Mouse (Mus musculus) left cerebral cortex, postnatal 25 days (tissue): ENCODE results near the gene Kif11. TPM values are rescaled to one million over a fixed set of nuclear protein-coding genes. Genes with fewer than 3 reads are reported as not detected.

ENCODE experiments used
- DNase-seq, 2 experiments: peaks; one replicate each; pipeline ENCODE4 v3.0.0; 2022; ENCODE audit warnings: low spot score in 2 of 2, mixed read lengths in 1 of 2
- intact Hi-C: fragments of 180-260 bp; cut with DNase I; formaldehyde crosslinking; loops from one replicate; pipeline ENCODE4 v1.15.1; 2025
- total RNA-seq, 2 experiments: library from RNA; stranded (reverse); gene quantifications; 2 replicates each; pipeline ENCODE4 v1.2.3; 2021

The Kif11 gene
- total RNA-seq, 2 experiments from 2014 or later, result 1.2 TPM

- intact Hi-C loops, result no loop called here
- peak in 1 of 2 experiments; percentile 4 for DNase-seq
Measured at GRCm38 (mm10) chr19:37374941-37375754, 1.1 kb upstream of the Kif11 start.

DNA sequence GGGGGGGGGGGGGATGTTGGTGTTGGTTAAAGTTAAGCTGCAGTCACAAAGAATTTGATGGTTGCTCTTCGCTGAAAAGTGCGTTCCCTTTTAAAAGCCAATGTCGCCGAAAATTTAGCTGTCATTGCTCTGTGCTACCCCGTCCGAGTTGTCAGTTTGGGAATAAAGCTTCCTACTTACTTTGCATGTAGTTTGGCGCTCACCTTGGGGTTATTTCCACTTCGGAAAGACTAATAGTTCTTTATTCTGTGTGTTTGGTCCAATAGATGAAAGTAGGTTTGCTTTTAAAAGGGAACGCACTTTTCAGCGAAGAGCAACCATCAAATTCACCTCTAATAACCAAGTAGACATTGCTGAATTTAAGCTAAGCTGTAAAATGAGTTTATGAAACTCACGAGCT, 638 bp downstream of the Kif11 start:
- intact Hi-C loops, result loop anchor here (2.0 kb wide), 2 partner anchors 66 to 458 kb away; partner anchors contain the start of gene Fgfbp3
- DNase-seq, result no peak

DNA sequence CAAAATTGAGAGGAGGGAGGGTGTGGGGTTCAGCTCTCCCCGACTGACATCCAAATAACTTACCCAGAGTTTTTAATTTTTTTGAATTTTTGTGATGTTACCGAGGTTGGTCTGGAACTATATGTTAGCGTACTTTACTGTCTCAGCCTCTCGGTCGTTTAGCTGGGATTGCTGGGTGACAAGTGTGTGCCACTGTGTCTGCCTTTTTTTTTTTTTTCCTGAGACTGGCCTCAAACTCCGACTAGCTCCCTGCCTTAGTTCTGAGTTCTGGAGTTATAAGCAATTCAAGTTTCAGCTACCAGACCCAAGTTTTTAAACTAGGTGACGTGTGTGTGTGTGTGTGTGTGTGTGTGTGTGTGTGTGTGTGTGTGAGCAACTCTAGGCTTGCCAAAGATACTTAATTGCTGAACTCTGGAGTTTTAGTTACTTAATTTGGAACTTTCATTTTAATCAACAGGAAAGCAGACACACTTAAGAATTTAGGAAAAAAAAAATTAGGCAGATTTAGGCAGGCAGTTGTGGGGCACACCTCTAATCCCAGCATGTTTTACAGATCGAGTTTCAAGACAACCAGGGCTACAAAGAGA, 1.3 kb downstream of the Kif11 start:
- DNase-seq, result no peak
- intact Hi-C loops, result loop anchor here (2.0 kb wide), 2 partner anchors 67 to 459 kb away; partner anchors contain the start of gene Fgfbp3

DNA sequence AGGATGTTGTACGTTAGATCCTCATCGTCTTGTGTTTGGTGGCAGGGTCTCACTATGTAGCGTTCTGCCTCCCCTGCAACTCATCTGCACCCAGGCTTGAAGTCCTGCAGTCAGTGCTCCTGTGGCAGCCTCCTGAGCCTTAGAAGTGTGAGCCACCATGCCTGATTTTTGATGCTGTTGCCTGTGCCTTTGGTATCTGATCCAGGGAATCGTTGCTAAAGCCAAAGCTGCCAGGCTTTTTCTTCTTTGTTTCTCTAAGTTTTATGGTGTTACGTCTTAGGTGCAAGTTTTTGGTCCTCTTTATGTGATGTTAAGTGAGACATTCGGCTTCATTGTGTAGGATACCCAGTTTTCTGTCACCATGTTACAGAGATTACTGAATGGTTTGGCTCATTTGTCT, 2.6 kb downstream of the Kif11 start:
- DNase-seq, result no peak
- intact Hi-C loops, result loop anchor here (1.0 kb wide), 1 partner anchor 467 kb away; no protein-coding TSS in a partner anchor

GRCm38 (mm10) chr19:37386126-37386525, 9.9 kb downstream of the Kif11 start:
- intact Hi-C loops, result no loop called here
- no peak for DNase-seq

GRCm38 (mm10) chr19:37391869-37392268, 15.7 kb downstream of the Kif11 start:
- DNase-seq, result no peak
- intact Hi-C loops, result no loop called here

DNA sequence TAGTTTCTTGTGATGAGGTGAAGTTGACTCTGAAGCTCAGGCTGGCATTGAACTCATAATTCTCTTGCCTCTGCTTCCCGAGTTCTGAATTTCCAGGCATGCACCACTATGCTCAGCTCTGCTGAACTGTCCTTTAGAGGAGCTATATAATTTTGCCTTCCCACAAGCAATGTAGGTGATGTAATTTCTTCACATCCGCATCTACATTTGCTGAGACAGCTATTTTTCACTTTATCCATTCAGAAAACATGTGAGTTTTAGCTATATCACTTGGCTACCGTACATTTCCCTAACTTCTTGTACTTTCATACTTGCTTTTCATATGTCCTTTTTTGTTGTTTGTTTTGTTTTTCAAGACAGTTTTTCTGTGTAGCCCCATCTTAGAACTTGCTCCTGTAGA, 20.1 kb downstream of the Kif11 start:
- intact Hi-C loops, result no loop called here
- no peak for DNase-seq

- intact Hi-C loops, result no loop called here
- DNase-seq, result no peak
Measured at GRCm38 (mm10) chr19:37400936-37401335, 24.7 kb downstream of the Kif11 start.

- intact Hi-C loops, result loop anchor here (2.0 kb wide), 1 partner anchor 91 kb away; no protein-coding TSS in a partner anchor
- DNase-seq, result peak; percentile 53 to 54
Measured at GRCm38 (mm10) chr19:37418294-37418693, 42.1 kb downstream of the Kif11 start.

DNA sequence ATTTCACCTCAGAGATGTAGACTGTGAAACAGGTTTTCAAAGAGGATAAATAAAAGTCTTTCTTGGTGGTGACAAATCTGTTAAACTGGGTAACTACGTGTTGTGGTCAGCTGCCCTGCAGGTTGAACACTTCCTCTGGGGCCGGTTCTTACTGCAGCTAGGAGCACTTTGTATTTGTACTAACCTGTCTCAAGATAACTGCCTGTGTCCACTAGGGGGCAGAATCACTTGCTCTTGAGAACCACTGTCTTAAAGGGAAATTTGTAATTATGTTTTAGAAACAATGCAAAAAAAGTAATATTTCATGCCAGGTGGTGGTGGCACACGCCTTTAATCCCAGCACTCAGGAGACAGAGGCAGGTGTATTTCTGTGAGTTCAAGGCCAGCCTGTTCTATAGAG, 43.4 kb downstream of the Kif11 start:
- intact Hi-C loops, result loop anchor here (2.0 kb wide), 1 partner anchor 89 kb away; no protein-coding TSS in a partner anchor
- peak; percentile 42 to 66 for DNase-seq

- DNase-seq, result no peak
- intact Hi-C loops, result no loop called here
Measured at GRCm38 (mm10) chr19:37428589-37428988, 52.4 kb downstream of the Kif11 start.

GRCm38 (mm10) chr19:37431139-37431756, 55.0 kb downstream of the Kif11 start:
- intact Hi-C loops, result no loop called here
- no peak for DNase-seq

DNA sequence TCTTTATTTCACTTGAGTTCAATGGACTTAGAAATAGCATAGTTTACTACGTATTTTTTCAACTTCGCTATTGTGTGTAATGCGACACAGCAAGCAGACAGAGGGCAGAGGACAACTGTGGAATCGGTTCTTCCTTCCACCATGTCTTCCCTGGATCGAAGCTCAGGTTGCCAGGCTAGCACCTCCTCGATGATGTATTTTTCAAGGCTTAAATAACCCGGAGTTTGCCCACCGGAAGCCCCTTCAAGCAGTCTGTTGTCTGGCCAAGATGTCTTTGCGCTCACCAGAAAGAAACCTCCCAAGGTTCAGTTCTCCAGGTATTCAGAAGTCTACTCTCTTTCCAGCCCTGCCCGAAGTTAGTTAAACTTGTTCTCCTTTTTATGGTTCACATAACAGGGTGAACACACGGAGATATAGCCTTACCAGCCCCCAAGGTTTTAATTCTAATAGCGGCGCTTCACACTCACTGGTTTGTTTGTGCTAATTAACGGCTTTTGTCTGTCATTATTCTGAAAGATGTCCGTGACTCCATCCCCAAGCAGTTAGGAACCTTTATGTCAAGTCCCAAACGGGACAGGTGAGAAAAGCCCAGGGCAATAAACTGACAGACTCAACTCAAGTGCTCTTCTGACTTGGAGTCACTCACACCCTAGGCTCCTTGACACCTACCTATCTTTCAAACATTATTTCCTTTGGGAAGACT, 56.8 kb downstream of the Kif11 start:
- DNase-seq, result no peak
- intact Hi-C loops, result no loop called here

- DNase-seq, result peak in 1 of 2 experiments; percentile 1
- intact Hi-C loops, result no loop called here
Measured at GRCm38 (mm10) chr19:37433895-37434262, 57.7 kb downstream of the Kif11 start.

DNA sequence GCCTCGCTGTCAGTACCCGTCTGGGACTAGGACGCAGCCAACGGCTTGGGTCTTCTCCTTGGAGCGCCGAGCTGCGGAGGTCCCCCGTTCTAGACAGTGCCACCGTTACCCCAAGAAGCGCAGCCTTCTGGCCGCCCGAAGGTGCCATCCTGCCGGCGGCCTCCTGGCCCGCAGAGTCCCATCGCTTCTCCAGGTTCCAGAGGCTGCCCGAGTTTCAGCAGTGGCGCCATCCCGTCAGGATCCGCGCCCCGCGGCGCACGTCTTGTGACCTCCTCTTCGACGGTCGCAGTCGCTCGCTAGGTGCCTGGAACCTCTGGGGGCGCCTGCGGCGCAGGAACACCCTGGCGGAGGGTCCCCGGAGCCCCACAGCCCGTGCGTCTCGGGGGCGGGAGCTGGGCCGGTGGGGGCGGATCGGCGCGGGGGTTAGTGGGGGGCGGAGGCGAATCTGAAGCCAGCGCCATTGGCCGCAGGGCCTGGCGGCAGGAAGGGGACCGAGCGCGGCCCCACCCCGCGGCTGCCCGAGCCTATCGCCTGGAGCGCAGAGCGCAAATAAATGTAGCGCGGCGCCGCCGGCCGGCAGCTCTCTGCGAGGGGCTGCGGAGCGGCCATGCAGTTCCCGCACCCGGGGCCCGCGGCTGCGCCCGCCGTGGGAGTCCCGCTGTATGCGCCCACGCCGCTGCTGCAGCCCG, 58.2 kb downstream of the Kif11 start, which contains the start of gene Hhex:
TSS of gene Hhex (plus strand) at position 548 of the 689 bp plus-strand sequence.
- intact Hi-C loops, result no loop called here
- DNase-seq, result peak; percentile 24 to 32

DNA sequence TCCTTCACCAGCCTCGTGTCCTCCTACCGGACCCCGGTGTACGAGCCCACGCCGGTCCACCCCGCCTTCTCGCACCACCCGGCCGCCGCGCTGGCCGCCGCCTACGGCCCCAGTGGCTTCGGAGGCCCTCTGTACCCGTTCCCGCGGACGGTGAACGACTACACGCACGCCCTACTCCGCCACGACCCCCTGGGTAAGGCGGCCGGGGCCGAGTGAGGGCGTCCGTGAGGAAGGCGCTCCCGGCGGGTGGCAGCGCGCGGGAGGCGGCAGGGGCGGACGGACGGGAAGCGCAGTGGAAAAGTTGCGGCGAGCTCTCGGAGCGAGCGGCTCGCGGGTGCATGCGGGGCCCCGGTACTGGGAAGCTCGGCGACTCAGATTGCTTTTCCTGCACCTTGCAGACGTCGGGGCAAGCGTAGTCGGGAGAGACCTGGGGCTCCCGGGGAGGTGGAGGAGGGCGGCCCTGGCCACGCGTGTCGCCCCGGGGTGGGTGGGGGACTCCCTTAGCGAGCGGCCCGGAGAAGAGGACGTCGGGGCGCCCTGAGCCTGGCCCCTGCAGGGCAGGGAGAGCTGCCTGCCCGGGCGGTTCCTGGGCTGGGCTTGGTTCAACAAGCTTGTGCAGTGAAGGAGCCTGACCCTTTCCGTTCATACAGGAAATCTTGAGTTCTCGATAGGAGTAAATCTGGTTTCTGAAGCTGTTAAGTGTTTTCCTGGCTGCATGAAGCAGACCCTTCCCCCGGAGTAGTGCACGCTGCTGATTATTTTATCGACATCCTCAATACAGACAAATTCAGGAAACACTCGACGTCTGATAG, 59.0 kb downstream of the Kif11 start:
- peak; percentile 4 to 11 for DNase-seq
- intact Hi-C loops, result loop anchor here (5.0 kb wide), 1 partner anchor 72 kb away; no protein-coding TSS in a partner anchor

GRCm38 (mm10) chr19:37435853-37436174, 59.6 kb downstream of the Kif11 start:
- intact Hi-C loops, result loop anchor here (5.0 kb wide), 1 partner anchor 71 kb away; no protein-coding TSS in a partner anchor
- peak in 1 of 2 experiments; percentile 3 for DNase-seq

DNA sequence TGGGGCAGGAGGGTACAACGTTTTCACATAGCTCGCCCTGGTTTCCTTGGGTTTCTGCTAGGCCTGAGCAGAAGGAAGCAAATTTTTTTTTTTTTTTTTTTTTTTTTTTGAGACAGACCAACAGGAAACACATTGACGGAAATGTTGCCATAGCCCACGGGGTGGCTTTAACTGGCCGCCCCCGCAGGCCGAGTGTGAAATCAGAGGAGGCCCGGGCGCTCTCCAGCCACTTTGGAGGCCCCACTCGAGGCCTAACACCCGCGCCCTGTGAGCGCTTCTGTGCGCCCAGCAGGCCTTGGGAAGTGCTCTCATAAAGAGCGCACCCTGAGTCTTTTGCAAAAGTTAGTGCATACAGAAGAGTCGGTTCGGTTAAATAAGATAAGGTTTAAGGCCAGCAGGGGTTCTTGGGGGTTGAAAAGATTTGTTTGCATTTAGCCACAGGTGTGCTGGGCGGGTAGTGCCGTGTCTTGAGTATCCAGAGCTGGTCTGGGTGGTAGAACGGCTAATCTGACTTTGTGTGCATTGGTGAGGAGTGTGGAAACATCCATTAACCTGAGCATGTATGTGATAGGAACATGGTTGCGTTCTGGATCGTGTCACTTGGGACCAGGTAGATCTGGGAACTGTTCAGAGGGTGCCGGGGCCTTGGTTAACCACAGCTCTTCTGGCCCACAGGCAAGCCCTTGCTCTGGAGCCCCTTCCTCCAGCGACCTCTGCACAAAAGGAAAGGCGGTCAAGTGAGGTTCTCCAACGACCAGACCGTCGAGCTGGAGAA, 60.5 kb downstream of the Kif11 start:
- intact Hi-C loops, result loop anchor here (5.0 kb wide), 1 partner anchor 71 kb away; no protein-coding TSS in a partner anchor
- DNase-seq, result peak; percentile 13 to 24
